Mouse (Mus musculus) myocyte (in vitro differentiated cells): ENCODE data around the gene Rbm15b. TPM values are rescaled to one million over a fixed set of nuclear protein-coding genes. Genes with fewer than 3 reads are reported as not detected.

ENCODE experiments used
- H3K27me3 ChIP-seq: one replicate; pipeline ENCODE4 v1.6.1; 2011; ENCODE audit not compliant: control insufficient read depth, insufficient read depth, insufficient read length
- H3K36me3 ChIP-seq: one replicate; pipeline ENCODE4 v1.6.1; 2011; ENCODE audit not compliant: control insufficient read depth, insufficient read depth
- H3K4me2 ChIP-seq: one replicate; pipeline ENCODE4 v1.6.1; 2011; ENCODE audit warnings: low read depth, control low read depth
- H3K4me3 ChIP-seq: one replicate; pipeline ENCODE4 v1.5.1; 2011; ENCODE audit warnings: mild to moderate bottlenecking, control low read depth, moderate library complexity
- H3K79me2 ChIP-seq: one replicate; pipeline ENCODE4 v1.6.1; 2011; ENCODE audit not compliant: control insufficient read depth, insufficient read depth
- H3ac ChIP-seq: one replicate; pipeline ENCODE4 v1.6.1; 2011; ENCODE audit not compliant: control insufficient read depth, insufficient read length
- CEBPB ChIP-seq: IDR thresholded peaks from 2 replicates; pipeline ENCODE4 v1.6.1; 2011; ENCODE audit warnings: mild to moderate bottlenecking, moderate library complexity; ENCODE audit not compliant: poor library complexity, insufficient read depth, severe bottlenecking
- E2F4 ChIP-seq: IDR thresholded peaks from one replicate; pipeline ENCODE4 v1.6.1; 2011; ENCODE audit warnings: mild to moderate bottlenecking, control low read depth, moderate library complexity; ENCODE audit not compliant: insufficient read depth
- MAX ChIP-seq: IDR thresholded peaks from one replicate; pipeline ENCODE4 v1.6.1; 2011; ENCODE audit warnings: low read depth, mild to moderate bottlenecking, control low read depth
- MYOD1 ChIP-seq, 3 experiments: IDR thresholded peaks; one replicate each; pipeline ENCODE4 v1.6.1; 2011; ENCODE audit warnings: control low read depth in 2 of 3, low read depth in 2 of 3, mild to moderate bottlenecking in 2 of 3, moderate library complexity in 1 of 3; ENCODE audit not compliant: insufficient read length in 2 of 3, control insufficient read depth in 1 of 3
- MYOG ChIP-seq, 3 experiments: IDR thresholded peaks; one replicate each; pipeline ENCODE4 v1.6.1; 2011; ENCODE audit warnings: control low read depth in 2 of 3, low read depth in 2 of 3, mild to moderate bottlenecking in 2 of 3; ENCODE audit not compliant: insufficient read length in 2 of 3, control insufficient read depth in 1 of 3, insufficient read depth in 1 of 3
- POLR2A ChIP-seq: IDR thresholded peaks from one replicate; pipeline ENCODE4 v1.6.1; 2011; ENCODE audit warnings: low read depth, mild to moderate bottlenecking, control low read depth, moderate library complexity; ENCODE audit not compliant: insufficient read length
- POLR2AphosphoS2 ChIP-seq: IDR thresholded peaks from one replicate; pipeline ENCODE4 v1.6.1; 2011; ENCODE audit warnings: low read depth, control low read depth; ENCODE audit not compliant: insufficient read length
- REST ChIP-seq: IDR thresholded peaks from one replicate; pipeline ENCODE4 v1.6.1; 2011; ENCODE audit warnings: mild to moderate bottlenecking, control low read depth, moderate library complexity; ENCODE audit not compliant: insufficient read depth, insufficient read length
- SRF ChIP-seq: IDR thresholded peaks from one replicate; pipeline ENCODE4 v1.6.1; 2011; ENCODE audit warnings: low read depth; ENCODE audit not compliant: control insufficient read depth, insufficient read length
- TCF12 ChIP-seq: IDR thresholded peaks from one replicate; pipeline ENCODE4 v1.6.1; 2011; ENCODE audit warnings: mild to moderate bottlenecking, control low read depth; ENCODE audit not compliant: poor library complexity, insufficient read depth, severe bottlenecking
- TCF3 ChIP-seq: IDR thresholded peaks from one replicate; pipeline ENCODE4 v1.6.1; 2011; ENCODE audit warnings: low read depth, control low read depth; ENCODE audit not compliant: insufficient read length
- USF1 ChIP-seq: IDR thresholded peaks from one replicate; pipeline ENCODE4 v1.6.1; 2011; ENCODE audit warnings: low read depth, mild to moderate bottlenecking, control low read depth, moderate library complexity
- polyA plus RNA-seq: library from polyadenylated mRNA; unstranded; fragments of >200 nt; fragmentation: generic; extraction: Trizol; gene quantifications from one replicate; pipeline ENCODE4 v1.2.1, GENCODE M21; 2012; ENCODE audit warnings: missing spikeins

Gene Rbm15b
- polyA plus RNA-seq, 1 experiment = 14.2 TPM

GRCm38 (mm10) chr9:106879471-106879870, 7.8 kb downstream of the Rbm15b start:
- TF ChIP-seq REST = no peak
- no peak for TF ChIP-seq E2F4
- TF ChIP-seq SRF = no peak
- no peak for TF ChIP-seq MAX
- no peak for TF ChIP-seq USF1
- no peak for TF ChIP-seq CEBPB
- no peak for TF ChIP-seq POLR2A
- TF ChIP-seq MYOD1 (IDR thresholded peaks at IDR 0.05; ENCODE audit: control insufficient read depth in 1 of 3, insufficient read length in 2 of 3, low read depth in 2 of 3) = no peak
- TF ChIP-seq MYOG (IDR thresholded peaks at IDR 0.05; ENCODE audit: control insufficient read depth in 1 of 3, insufficient read depth in 1 of 3, insufficient read length in 2 of 3, low read depth in 2 of 3) = no peak
- Histone ChIP-seq H3K79me2 (peaks cover 16% of the 10 kb centered on the region), H3ac (no peak overlapping the region)

DNA sequence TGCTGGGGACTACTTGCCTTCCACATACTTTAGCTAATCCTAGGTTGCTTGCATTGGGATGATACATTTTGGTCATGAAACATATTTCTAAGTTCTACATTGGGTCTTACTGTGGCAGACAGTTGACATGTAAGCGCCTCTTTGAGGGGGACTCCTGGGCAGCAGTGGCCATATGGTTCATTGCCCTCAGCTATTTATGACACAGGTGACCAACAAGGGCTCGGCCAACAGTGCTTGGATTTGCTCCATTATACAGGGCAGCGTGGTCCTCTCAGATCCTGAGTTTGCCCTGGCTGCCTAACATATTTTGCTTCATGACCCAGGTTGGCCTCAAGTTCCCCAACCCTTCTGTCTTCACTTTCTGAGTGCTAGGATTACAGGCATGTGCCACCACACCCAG, 10.6 kb downstream of the Rbm15b start:
- H3K4me2 ChIP-seq = no peak overlapping the region
- no peaks in the 10 kb centered on the region for H3K79me2 ChIP-seq
- TF ChIP-seq MAX (no peak), TCF3 (no peak), TCF12 (no peak), CEBPB (no peak), SRF (no peak), POLR2AphosphoS2 (no peak), MYOD1 (IDR thresholded peaks at IDR 0.05; ENCODE audit: control insufficient read depth in 1 of 3, insufficient read length in 2 of 3, low read depth in 2 of 3) (no peak), USF1 (no peak), MYOG (IDR thresholded peaks at IDR 0.05; ENCODE audit: control insufficient read depth in 1 of 3, insufficient read depth in 1 of 3, insufficient read length in 2 of 3, low read depth in 2 of 3) (no peak), E2F4 (no peak), POLR2A (no peak), REST (no peak)

More at GRCm38 (mm10) chr9:106879471-106879870, 7.8 kb downstream of the Rbm15b start:
- Histone ChIP-seq H3K4me2 (no peak overlapping the region), H3K27me3 (no peaks in the 10 kb centered on the region), H3K36me3 (peaks cover 16% of the 10 kb centered on the region), H3K4me3 (no peak overlapping the region)

GRCm38 (mm10) chr9:106874216-106874615, 13.0 kb downstream of the Rbm15b start:
- Histone ChIP-seq H3K27me3 (no peaks in the 10 kb centered on the region), H3K36me3 (peaks cover 16% of the 10 kb centered on the region), H3K4me2 (no peak overlapping the region), H3ac (no peak overlapping the region), H3K4me3 (no peak overlapping the region), H3K79me2 (no peaks in the 10 kb centered on the region)
- TF ChIP-seq CEBPB (no peak), E2F4 (no peak), SRF (no peak), REST (no peak), TCF3 (no peak), MYOD1 (IDR thresholded peaks at IDR 0.05; ENCODE audit: control insufficient read depth in 1 of 3, insufficient read length in 2 of 3, low read depth in 2 of 3) (no peak), POLR2A (no peak), USF1 (no peak), MAX (no peak), TCF12 (no peak), MYOG (IDR thresholded peaks at IDR 0.05; ENCODE audit: control insufficient read depth in 1 of 3, insufficient read depth in 1 of 3, insufficient read length in 2 of 3, low read depth in 2 of 3) (no peak), POLR2AphosphoS2 (no peak)

More for the DNA sequence above, 10.6 kb downstream of the Rbm15b start:
- no peak overlapping the region for H3ac ChIP-seq
- peaks cover 25% of the 10 kb centered on the region for H3K36me3 ChIP-seq
- H3K4me3 ChIP-seq = no peak overlapping the region
- no peaks in the 10 kb centered on the region for H3K27me3 ChIP-seq

GRCm38 (mm10) chr9:106858036-106858435, 29.2 kb downstream of the Rbm15b start:
- Histone ChIP-seq H3K36me3 (peaks cover 58% of the 10 kb centered on the region), H3ac (no peak overlapping the region), H3K4me2 (no peak overlapping the region), H3K4me3 (no peak overlapping the region), H3K27me3 (no peaks in the 10 kb centered on the region), H3K79me2 (no peaks in the 10 kb centered on the region)
- TF ChIP-seq CEBPB (no peak), TCF12 (no peak), POLR2A (no peak), REST (no peak), E2F4 (no peak), MYOG (IDR thresholded peaks at IDR 0.05; ENCODE audit: control insufficient read depth in 1 of 3, insufficient read depth in 1 of 3, insufficient read length in 2 of 3, low read depth in 2 of 3) (no peak), TCF3 (no peak), SRF (no peak), USF1 (no peak), MAX (no peak), MYOD1 (IDR thresholded peaks at IDR 0.05; ENCODE audit: control insufficient read depth in 1 of 3, insufficient read length in 2 of 3, low read depth in 2 of 3) (no peak), POLR2AphosphoS2 (no peak)

DNA sequence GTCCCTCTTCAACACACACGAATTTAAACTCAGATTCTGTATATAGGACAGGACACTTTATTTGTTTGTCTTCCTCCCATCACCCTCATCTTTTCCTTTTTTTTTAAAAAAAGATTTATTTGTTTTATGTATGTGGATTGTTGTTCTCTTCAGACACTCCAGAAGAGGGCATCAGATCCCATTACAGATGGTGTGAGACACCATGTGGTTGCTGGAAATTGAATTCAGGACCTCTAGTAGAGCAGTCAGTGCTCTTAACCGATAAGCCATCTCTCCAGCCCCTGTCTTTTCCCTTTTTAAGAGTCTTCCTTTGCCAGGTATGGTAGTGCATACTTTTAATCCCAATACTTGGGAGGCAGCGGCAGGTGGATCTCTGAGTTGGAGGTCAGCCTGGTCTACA, 30.6 kb downstream of the Rbm15b start:
- Histone ChIP-seq H3ac (no peak overlapping the region), H3K4me2 (no peak overlapping the region), H3K79me2 (no peaks in the 10 kb centered on the region), H3K27me3 (no peaks in the 10 kb centered on the region), H3K36me3 (peaks cover 56% of the 10 kb centered on the region), H3K4me3 (no peak overlapping the region)
- TF ChIP-seq REST (no peak), CEBPB (no peak), TCF3 (no peak), POLR2A (no peak), MYOG (IDR thresholded peaks at IDR 0.05; ENCODE audit: control insufficient read depth in 1 of 3, insufficient read depth in 1 of 3, insufficient read length in 2 of 3, low read depth in 2 of 3) (no peak), POLR2AphosphoS2 (no peak), SRF (no peak), MAX (no peak), E2F4 (no peak), USF1 (no peak), MYOD1 (IDR thresholded peaks at IDR 0.05; ENCODE audit: control insufficient read depth in 1 of 3, insufficient read length in 2 of 3, low read depth in 2 of 3) (no peak), TCF12 (no peak)
